Mouse (Mus musculus): ENCODE data around the gene Fnip2.
"Not testable (repeated sequence)": the region's sequence is repeated elsewhere in the genome, so short reads cannot be mapped to it uniquely, and the experiment has no call there.

Gene Fnip2

GRCm38 (mm10) chr3:79472362-79472761 lies 95.2 kb downstream of the Fnip2 start:
- no peak for DNase-seq

- DNase-seq, result no peak
These were observed 98.2 kb downstream of the Fnip2 start for GRCm38 (mm10) chr3:79469440-79469839.

- DNase-seq, result no peak
These were observed 108.8 kb downstream of the Fnip2 start for GRCm38 (mm10) chr3:79458651-79459275.

- no peak for DNase-seq
These were observed 111.8 kb downstream of the Fnip2 start for GRCm38 (mm10) chr3:79455761-79456160.

GRCm38 (mm10) chr3:79452696-79453263 lies 114.8 kb downstream of the Fnip2 start:
- DNase-seq, result no peak

- DNase-seq, result no peak
These were observed 118.2 kb downstream of the Fnip2 start for GRCm38 (mm10) chr3:79449361-79449760.

- no peak for DNase-seq
These were observed 119.2 kb downstream of the Fnip2 start for GRCm38 (mm10) chr3:79448421-79448820.

GRCm38 (mm10) chr3:79446648-79447047 lies 120.9 kb downstream of the Fnip2 start:
- DNase-seq, result not testable (repeated sequence)

- no peak for DNase-seq
These were observed 121.5 kb downstream of the Fnip2 start for GRCm38 (mm10) chr3:79446124-79446523.

- no peak for DNase-seq
These were observed 122.6 kb downstream of the Fnip2 start for GRCm38 (mm10) chr3:79445041-79445440.

- DNase-seq, result no peak
These were observed 123.7 kb downstream of the Fnip2 start for GRCm38 (mm10) chr3:79443850-79444249.

- DNase-seq, result peak; percentile 84
These were observed 126.6 kb downstream of the Fnip2 start for GRCm38 (mm10) chr3:79440976-79441491.

- no peak for DNase-seq
These were observed 129.3 kb downstream of the Fnip2 start for GRCm38 (mm10) chr3:79438276-79438675.

GRCm38 (mm10) chr3:79436186-79436585 lies 131.4 kb downstream of the Fnip2 start:
- no peak for DNase-seq

- no peak for DNase-seq
These were observed 132.6 kb downstream of the Fnip2 start for GRCm38 (mm10) chr3:79434985-79435384.

GRCm38 (mm10) chr3:79434436-79434835 lies 133.2 kb downstream of the Fnip2 start:
- no peak for DNase-seq

GRCm38 (mm10) chr3:79433593-79433992 lies 134.0 kb downstream of the Fnip2 start:
- no peak for DNase-seq

- DNase-seq, result no peak
These were observed 142.2 kb downstream of the Fnip2 start for GRCm38 (mm10) chr3:79425441-79425840.

GRCm38 (mm10) chr3:79418921-79419320 lies 148.7 kb downstream of the Fnip2 start:
- DNase-seq, result no peak

GRCm38 (mm10) chr3:79416944-79417680 lies 150.5 kb downstream of the Fnip2 start:
- DNase-seq, result no peak

- DNase-seq, result no peak
These were observed 151.7 kb downstream of the Fnip2 start for GRCm38 (mm10) chr3:79415929-79416328.

- DNase-seq, result no peak
These were observed 152.5 kb downstream of the Fnip2 start for GRCm38 (mm10) chr3:79415081-79415480.

GRCm38 (mm10) chr3:79413492-79413891 lies 154.1 kb downstream of the Fnip2 start:
- no peak for DNase-seq

- DNase-seq, result no peak
These were observed 155.9 kb downstream of the Fnip2 start for GRCm38 (mm10) chr3:79411666-79412065.
